Comparison of ENCODE assay signal across 28 mouse cellular contexts in the genomic region with DNA sequence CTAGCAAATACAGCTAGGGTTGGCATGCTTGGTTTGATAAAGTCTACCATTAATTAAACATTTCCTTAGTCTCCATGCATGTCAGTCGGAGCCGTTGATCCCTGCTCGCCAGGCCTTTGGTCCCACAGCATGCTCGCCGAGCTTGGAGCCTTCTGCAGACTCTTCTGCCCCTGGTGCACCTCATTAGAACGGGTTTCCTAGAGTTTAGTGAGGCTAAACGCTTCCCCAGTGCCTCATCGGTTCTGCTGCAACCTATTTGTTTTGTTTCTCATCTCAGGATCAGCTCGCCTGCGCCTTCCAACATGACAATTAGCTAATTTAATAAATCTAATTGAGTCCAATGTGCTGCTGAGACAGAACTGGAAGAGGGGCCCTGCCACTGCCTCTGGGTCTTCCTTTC.
DNase-seq lines count a peak whose midpoint lies in the region; ATAC-seq and TF ChIP-seq lines count a peak whose summit lies in the region.
"Had no signal": no experiment of that assay in that cellular context is flagged by ENCODE, and none has a peak within 500 bp of the region (broad histone marks: within the 10 kb centered on the region; RNA-seq: fewer than 3 reads in every experiment).

No protein-coding gene starts in this region.

- no peak for TF ChIP-seq EP300 in stomach, postnatal 0 days (optimal IDR thresholded peaks at IDR 0.05)

- 53% methylated on average over 10 of the region's 10 CpGs for WGBS in neural tube, embryonic 13.5 days
- WGBS in neural tube, embryonic 15.5 days = 48% methylated on average over 10 of the region's 10 CpGs
- WGBS in stomach, postnatal 0 days = 84% methylated on average over 10 of the region's 10 CpGs

- DNase-seq in heart, adult 11 months = peak; percentile 86
- DNase-seq in heart, adult 8-10 months (ENCODE audit: low spot score) = no peak
- DNase-seq in neural tube, embryonic 10.5 days (ENCODE audit: extremely low spot score, low spot score) = no peak
- DNase-seq in retina, postnatal 1 day = peak; percentile 53
- no peak for DNase-seq in stomach, postnatal 0 days (ENCODE audit: low spot score)
- no peak for DNase-seq in testis, postnatal 10 days (ENCODE audit: low spot score)
- DNase-seq: adrenal gland, adult 2 months; adrenal gland, postnatal 10 days; adrenal gland, postnatal 25 days; B cell, adult 2 months; cerebellum, adult 11 months; cerebellum, adult 18-20 months; cerebellum, adult 8-10 months; cerebellum, adult 9-11 months; cerebellum, postnatal 14 days; cerebellum, postnatal 36 days; embryo, embryonic 11 days had no signal

- no peak overlapping the region for H3K4me3 ChIP-seq in neural tube, embryonic 13.5 days
- H3K4me3 ChIP-seq in neural tube, embryonic 15.5 days (replicated peaks) = no peak overlapping the region
- no peak overlapping the region for H3K4me3 ChIP-seq in stomach, postnatal 0 days (ENCODE audit: low read depth, low read length)
- H3K4me3 ChIP-seq: embryonic facial prominence, embryonic 13.5 days; embryonic facial prominence, embryonic 15.5 days; erythroblast, embryonic 14.5 days; forebrain, embryonic 10.5 days; forebrain, embryonic 12.5 days; forebrain, embryonic 15.5 days had no signal

- no peaks in the 10 kb centered on the region for H3K9me3 ChIP-seq in neural tube, embryonic 13.5 days
- no peaks in the 10 kb centered on the region for H3K9me3 ChIP-seq in neural tube, embryonic 15.5 days (replicated peaks)
- H3K9me3 ChIP-seq in stomach, postnatal 0 days (ENCODE audit: control insufficient read depth, low read length) = no peaks in the 10 kb centered on the region
- H3K9me3 ChIP-seq: embryonic facial prominence, embryonic 13.5 days; embryonic facial prominence, embryonic 15.5 days; forebrain, embryonic 10.5 days; forebrain, embryonic 12.5 days; forebrain, embryonic 15.5 days had no signal

- H3K36me3 ChIP-seq in neural tube, embryonic 13.5 days = no peaks in the 10 kb centered on the region
- H3K36me3 ChIP-seq in neural tube, embryonic 15.5 days = no peaks in the 10 kb centered on the region
- no peaks in the 10 kb centered on the region for H3K36me3 ChIP-seq in stomach, postnatal 0 days (ENCODE audit: control insufficient read depth, insufficient read depth, low read length)
- H3K36me3 ChIP-seq: embryonic facial prominence, embryonic 13.5 days; embryonic facial prominence, embryonic 15.5 days; forebrain, embryonic 10.5 days; forebrain, embryonic 12.5 days; forebrain, embryonic 15.5 days; G1E had no signal

- H3K27me3 ChIP-seq in neural tube, embryonic 13.5 days = no peaks in the 10 kb centered on the region
- no peaks in the 10 kb centered on the region for H3K27me3 ChIP-seq in neural tube, embryonic 15.5 days (replicated peaks)
- no peaks in the 10 kb centered on the region for H3K27me3 ChIP-seq in stomach, postnatal 0 days (ENCODE audit: control insufficient read depth, insufficient read depth, low read length)
- H3K27me3 ChIP-seq: CH12.LX; embryonic facial prominence, embryonic 13.5 days; embryonic facial prominence, embryonic 15.5 days; forebrain, embryonic 15.5 days had no signal

- peak; percentile 59 for ATAC-seq in neural tube, embryonic 13.5 days (ENCODE audit: low read depth)
- peak; percentile 35 for ATAC-seq in neural tube, embryonic 15.5 days (ENCODE audit: low FRiP score)
- no peak for ATAC-seq in stomach, postnatal 0 days (ENCODE audit: low FRiP score, low TSS enrichment)
- ATAC-seq: CD4-positive, CD25-positive, alpha-beta regulatory T cell, adult 4 months; forebrain, embryonic 15.5 days had no signal

- no peaks in the 10 kb centered on the region for H3K4me1 ChIP-seq in neural tube, embryonic 13.5 days (replicated peaks)
- H3K4me1 ChIP-seq in neural tube, embryonic 15.5 days = no peaks in the 10 kb centered on the region
- H3K4me1 ChIP-seq in stomach, postnatal 0 days (replicated peaks; ENCODE audit: control insufficient read depth, insufficient read depth) = no peaks in the 10 kb centered on the region
- H3K4me1 ChIP-seq: embryonic facial prominence, embryonic 13.5 days; embryonic facial prominence, embryonic 15.5 days; forebrain, embryonic 10.5 days; forebrain, embryonic 12.5 days; forebrain, embryonic 15.5 days had no signal

- H3K9ac ChIP-seq in neural tube, embryonic 13.5 days = no peak overlapping the region
- H3K9ac ChIP-seq in neural tube, embryonic 15.5 days (replicated peaks) = no peak overlapping the region
- no peak overlapping the region for H3K9ac ChIP-seq in stomach, postnatal 0 days (ENCODE audit: low read length)
- H3K9ac ChIP-seq: embryonic facial prominence, embryonic 13.5 days; embryonic facial prominence, embryonic 15.5 days; forebrain, embryonic 12.5 days; forebrain, embryonic 15.5 days had no signal

- TF ChIP-seq CTCF in stomach, postnatal 0 days (IDR thresholded peaks at IDR 0.05; ENCODE audit: low read depth) = no peak

- no peak overlapping the region for H3K4me2 ChIP-seq in neural tube, embryonic 13.5 days
- no peak overlapping the region for H3K4me2 ChIP-seq in neural tube, embryonic 15.5 days
- no peak overlapping the region for H3K4me2 ChIP-seq in stomach, postnatal 0 days (replicated peaks; ENCODE audit: low read depth)
- H3K4me2 ChIP-seq: embryonic facial prominence, embryonic 13.5 days; embryonic facial prominence, embryonic 15.5 days; forebrain, embryonic 12.5 days; forebrain, embryonic 15.5 days had no signal

- peak overlapping the region; percentile 46 for H3K27ac ChIP-seq in neural tube, embryonic 13.5 days (replicated peaks)
- H3K27ac ChIP-seq in neural tube, embryonic 15.5 days (replicated peaks) = peak overlapping the region; percentile 14; the same call in 1 of the 2 replicates
- no peak overlapping the region for H3K27ac ChIP-seq in stomach, postnatal 0 days (replicated peaks)
- H3K27ac ChIP-seq: embryonic facial prominence, embryonic 13.5 days; embryonic facial prominence, embryonic 15.5 days; forebrain, embryonic 10.5 days; forebrain, embryonic 12.5 days; forebrain, embryonic 15.5 days had no signal

Comparison
In these comparisons a context has a peak if more than half of its experiments do, and no peak if none do; other contexts are left out.
1. DNase-seq: peak in heart, adult 11 months (single experiment) and retina, postnatal 1 day (single experiment); none in heart, adult 8-10 months (single experiment), neural tube, embryonic 10.5 days (single experiment), stomach, postnatal 0 days (single experiment) and testis, postnatal 10 days (single experiment).